Mouse (Mus musculus): ENCODE results near the gene Tbc1d8. TPM values are rescaled to one million over a fixed set of nuclear protein-coding genes. Genes with fewer than 3 reads are reported as not detected.

Gene Tbc1d8
- total and polyA plus RNA-seq, 3 experiments: 0.16 to 1.4 (median 0.81) TPM

- Histone ChIP-seq H3K79me2 (replicated peaks; ENCODE audit: control insufficient read depth, extremely low read depth, insufficient read depth, poor library complexity, severe bottlenecking) (peaks cover 27% of the 10 kb centered on the region), H3K4me2 (ENCODE audit: insufficient read depth, low read depth, poor library complexity, severe bottlenecking) (no peak overlapping the region), H3K9ac (ENCODE audit: insufficient read depth, low read depth) (no peak overlapping the region), H3K4me1 (ENCODE audit: control insufficient read depth in 1 of 2, insufficient read depth in 2 of 2) (peaks cover 4 to 19% of the 10 kb centered on the region in 2 experiments; a peak in 2 of 4 replicates), H3K4me3 (replicated peaks in 1 of 3; ENCODE audit: low read depth in 2 of 3, low read length in 2 of 3, poor library complexity in 1 of 3) (no peak overlapping the region), H3K9me3 (replicated peaks; ENCODE audit: low read length) (no peaks in the 10 kb centered on the region), H3K27ac (ENCODE audit: insufficient read depth, low read depth) (no peak overlapping the region), H3K36me3 (replicated peaks in 1 of 2; ENCODE audit: control insufficient read depth in 1 of 2, insufficient read depth in 1 of 2, low read length in 1 of 2) (peaks cover 11 to 20% of the 10 kb centered on the region in 2 experiments), H3K27me3 (replicated peaks) (peaks cover 7% of the 10 kb centered on the region)
- dilution Hi-C loops (cut with MboI; ENCODE audit: extremely low pct_ligation_motif_present, extremely low pct_unique_long_range_greater_than_20kb, low sequenced_read_pairs) (no loop called here), in situ Hi-C loops (cut with MboI; ENCODE audit: low pct_ligation_motif_present, low pct_unique_long_range_greater_than_20kb, low sequenced_read_pairs) (no loop called here)
- TF ChIP-seq POLR2A (IDR thresholded peaks at IDR 0.05; ENCODE audit: low read depth, low read length) (no peak), ETS1 (conservative IDR thresholded peaks at IDR 0.05; ENCODE audit: low read depth, low read length) (no peak), MAX (IDR thresholded peaks at IDR 0.05; ENCODE audit: low read length) (no peak), MAZ (IDR thresholded peaks at IDR 0.05; ENCODE audit: low read depth, low read length) (no peak), BHLHE40 (IDR thresholded peaks at IDR 0.05; ENCODE audit: low read depth, low read length) (no peak), RAD21 (IDR thresholded peaks at IDR 0.05; ENCODE audit: low read depth, low read length) (no peak), HCFC1 (IDR thresholded peaks at IDR 0.05; ENCODE audit: low read depth, low read length) (no peak), JUN (IDR thresholded peaks at IDR 0.05; ENCODE audit: insufficient read depth, low read depth, low read length) (no peak), EP300 (IDR thresholded peaks at IDR 0.05; ENCODE audit: low read length) (no peak), ZKSCAN1 (IDR thresholded peaks at IDR 0.05; ENCODE audit: borderline replicate concordance, low read depth, low read length) (no peak), JUND (conservative IDR thresholded peaks at IDR 0.05; ENCODE audit: low read depth, low read length) (no peak), IRF4 (IDR thresholded peaks at IDR 0.05; ENCODE audit: low read depth, low read length) (no peak), MAFK (IDR thresholded peaks at IDR 0.05; ENCODE audit: insufficient replicate concordance, low read length) (no peak), CHD1 (IDR thresholded peaks at IDR 0.05; ENCODE audit: low read depth, low read length) (no peak), KAT2A (IDR thresholded peaks at IDR 0.05; ENCODE audit: insufficient replicate concordance, low read length) (no peak)
- no peak for DNase-seq (ENCODE audit: extremely low read depth)
Measured at GRCm38 (mm10) chr1:39365562-39365961, 113.0 kb downstream of the Tbc1d8 start.

GRCm38 (mm10) chr1:39362515-39362893, 116.1 kb downstream of the Tbc1d8 start:
- Histone ChIP-seq H3K9ac (ENCODE audit: insufficient read depth, low read depth) (no peak overlapping the region), H3K4me2 (ENCODE audit: insufficient read depth, low read depth, poor library complexity, severe bottlenecking) (no peak overlapping the region), H3K27ac (ENCODE audit: insufficient read depth, low read depth) (no peak overlapping the region), H3K36me3 (replicated peaks in 1 of 2; ENCODE audit: control insufficient read depth in 1 of 2, insufficient read depth in 1 of 2, low read length in 1 of 2) (no peaks in the 10 kb centered on the region), H3K27me3 (replicated peaks) (peaks cover 9% of the 10 kb centered on the region), H3K79me2 (replicated peaks; ENCODE audit: control insufficient read depth, extremely low read depth, insufficient read depth, poor library complexity, severe bottlenecking) (no peaks in the 10 kb centered on the region), H3K4me3 (replicated peaks in 1 of 3; ENCODE audit: low read depth in 2 of 3, low read length in 2 of 3, poor library complexity in 1 of 3) (no peak overlapping the region), H3K9me3 (replicated peaks; ENCODE audit: low read length) (no peaks in the 10 kb centered on the region), H3K4me1 (ENCODE audit: control insufficient read depth in 1 of 2, insufficient read depth in 2 of 2) (peaks cover 2 to 7% of the 10 kb centered on the region in 2 experiments; a peak in 2 of 4 replicates)
- dilution Hi-C loops (cut with MboI; ENCODE audit: extremely low pct_ligation_motif_present, extremely low pct_unique_long_range_greater_than_20kb, low sequenced_read_pairs): no loop called here
- TF ChIP-seq CHD2 (IDR thresholded peaks at IDR 0.05; ENCODE audit: low read length) (no peak), CHD1 (IDR thresholded peaks at IDR 0.05; ENCODE audit: low read depth, low read length) (no peak), MEF2A (IDR thresholded peaks at IDR 0.05; ENCODE audit: borderline replicate concordance, low read depth, low read length) (no peak), ZMIZ1 (IDR thresholded peaks at IDR 0.05; ENCODE audit: low read depth, low read length) (no peak), SIN3A (IDR thresholded peaks at IDR 0.05; ENCODE audit: low read length) (no peak), USF1 (IDR thresholded peaks at IDR 0.05; ENCODE audit: low read depth, low read length) (no peak), POLR2A (IDR thresholded peaks at IDR 0.05; ENCODE audit: low read depth, low read length) (no peak), UBTF (IDR thresholded peaks at IDR 0.05; ENCODE audit: low read depth, low read length) (no peak), GABPA (IDR thresholded peaks at IDR 0.05; ENCODE audit: insufficient replicate concordance, low read depth, low read length) (no peak), POLR2AphosphoS2 (IDR thresholded peaks at IDR 0.05; ENCODE audit: low read depth, low read length) (no peak)
- DNase-seq (ENCODE audit: extremely low read depth): no peak
- in situ Hi-C loops (cut with MboI; ENCODE audit: low pct_ligation_motif_present, low pct_unique_long_range_greater_than_20kb, low sequenced_read_pairs): no loop called here

Measured in CH12.LX (cell line).